Mouse (Mus musculus) activated CD4-positive, CD25-positive, alpha-beta regulatory T cell, adult 4 months (primary cell): ENCODE measurements around the gene Prkch. TPM values are rescaled to one million over a fixed set of nuclear protein-coding genes. Genes with fewer than 3 reads are reported as not detected.

Experiments used
- ATAC-seq: one replicate; pipeline ENCODE4 v1.8.0; 2017
- polyA plus RNA-seq, 2 experiments: library from polyadenylated mRNA; unstranded; fragments of 100-300 nt; shearing (Covaris generic); gene quantifications; one replicate each; pipeline ENCODE4 v1.2.1; 2017

Prkch gene
- polyA plus RNA-seq, 2 experiments from 2014 or later = 80.9 to 82.1 TPM

- ATAC-seq = no peak
These were observed 133.4 kb downstream of the Prkch start for GRCm38 (mm10) chr12:73718036-73718435.

- ATAC-seq = no peak
These were observed 135.2 kb downstream of the Prkch start for GRCm38 (mm10) chr12:73719816-73720215.

GRCm38 (mm10) chr12:73720466-73720865 is 135.9 kb downstream of the Prkch start:
- peak; percentile 72 for ATAC-seq

- ATAC-seq = no peak
These were observed 137.5 kb downstream of the Prkch start for GRCm38 (mm10) chr12:73722060-73722459.

- no peak for ATAC-seq
These were observed 138.5 kb downstream of the Prkch start for GRCm38 (mm10) chr12:73723067-73723466.

- ATAC-seq = no peak
These were observed 139.3 kb downstream of the Prkch start for GRCm38 (mm10) chr12:73723887-73724286.

- ATAC-seq = no peak
These were observed 141.4 kb downstream of the Prkch start for GRCm38 (mm10) chr12:73725825-73726604.

- ATAC-seq = no peak
These were observed 142.4 kb downstream of the Prkch start for GRCm38 (mm10) chr12:73727046-73727445.

- ATAC-seq = no peak
These were observed 146.0 kb downstream of the Prkch start for GRCm38 (mm10) chr12:73730603-73731002.

- ATAC-seq = no peak
These were observed 146.5 kb downstream of the Prkch start for GRCm38 (mm10) chr12:73731093-73731492.

GRCm38 (mm10) chr12:73731848-73732540 is 147.4 kb downstream of the Prkch start:
- ATAC-seq = no peak

GRCm38 (mm10) chr12:73732862-73733261 is 148.3 kb downstream of the Prkch start:
- no peak for ATAC-seq

- no peak for ATAC-seq
These were observed 152.3 kb downstream of the Prkch start for GRCm38 (mm10) chr12:73736931-73737330.

- ATAC-seq = no peak
These were observed 155.1 kb downstream of the Prkch start for GRCm38 (mm10) chr12:73739611-73740219.

GRCm38 (mm10) chr12:73742577-73742976 is 158.0 kb downstream of the Prkch start:
- no peak for ATAC-seq

- no peak for ATAC-seq
These were observed 158.5 kb downstream of the Prkch start for GRCm38 (mm10) chr12:73743087-73743486.

- ATAC-seq = peak; percentile 70
These were observed 161.5 kb downstream of the Prkch start for GRCm38 (mm10) chr12:73746072-73746471.

GRCm38 (mm10) chr12:73748373-73748772 is 163.8 kb downstream of the Prkch start:
- ATAC-seq = no peak

- ATAC-seq = no peak
These were observed 170.0 kb downstream of the Prkch start for GRCm38 (mm10) chr12:73754476-73755150.

- no peak for ATAC-seq
These were observed 171.1 kb downstream of the Prkch start for GRCm38 (mm10) chr12:73755646-73756045.

- ATAC-seq = no peak
These were observed 171.9 kb downstream of the Prkch start for GRCm38 (mm10) chr12:73756527-73756926.

GRCm38 (mm10) chr12:73762001-73762400 is 177.4 kb downstream of the Prkch start:
- ATAC-seq = no peak

- ATAC-seq = no peak
These were observed 178.2 kb downstream of the Prkch start for GRCm38 (mm10) chr12:73762762-73763161.
